23 mouse cellular contexts compared by ENCODE assay signal in genomic region chr13:34388219-34388618, GRCm38 (mm10).
"Had no signal": no experiment of that assay in that cellular context is flagged by ENCODE, and none has a peak within 500 bp of the region (broad histone marks: within the 10 kb centered on the region; RNA-seq: fewer than 3 reads in every experiment).

No protein-coding gene starts in this region.

- H3K27ac ChIP-seq: gastrocnemius, adult 2 months; heart, embryonic 10.5 days; hindbrain, embryonic 10.5 days; hindbrain, embryonic 12.5 days; hindbrain, embryonic 14.5 days; intestine, embryonic 15.5 days; layer of hippocampus, adult 2 months; left cerebral cortex, adult 2 months; liver, embryonic 12.5 days; liver, embryonic 14.5 days had no signal

- H3K4me3 ChIP-seq: gastrocnemius, adult 2 months; heart, embryonic 10.5 days; heart, embryonic 12.5 days; hindbrain, embryonic 10.5 days; hindbrain, embryonic 12.5 days; intestine, embryonic 15.5 days; layer of hippocampus, adult 2 months; left cerebral cortex, adult 2 months; liver, embryonic 12.5 days had no signal

- H3K27me3 ChIP-seq: heart, embryonic 12.5 days; hindbrain, embryonic 12.5 days; intestine, embryonic 15.5 days had no signal

- ATAC-seq: hindbrain, embryonic 16.5 days; inflammation-experienced regulatory T-cells, adult 6 months; intestine, embryonic 15.5 days; intestine, postnatal 0 days; liver, embryonic 12.5 days had no signal

- DNase-seq: gastrocnemius, adult 2 months; gastrocnemius, postnatal 10 days; gastrocnemius, postnatal 25 days; heart, postnatal 10 days; heart, postnatal 4 days; kidney, adult 18-20 months; kidney, adult 8-10 months; kidney, postnatal 10 days; kidney, postnatal 25 days; kidney, postnatal 4 days had no signal

- H3K9ac ChIP-seq: heart, embryonic 12.5 days; hindbrain, embryonic 12.5 days; hindbrain, embryonic 14.5 days; intestine, embryonic 15.5 days; liver, embryonic 12.5 days; liver, embryonic 14.5 days had no signal

- H3K9me3 ChIP-seq: heart, embryonic 10.5 days; heart, embryonic 12.5 days; hindbrain, embryonic 10.5 days; hindbrain, embryonic 12.5 days; intestine, embryonic 15.5 days; liver, embryonic 12.5 days had no signal

- H3K4me1 ChIP-seq: hindbrain, embryonic 10.5 days; hindbrain, embryonic 12.5 days; intestine, embryonic 15.5 days; liver, embryonic 12.5 days had no signal

- H3K4me2 ChIP-seq: heart, embryonic 12.5 days; hindbrain, embryonic 12.5 days; hindbrain, embryonic 14.5 days; intestine, embryonic 15.5 days; liver, embryonic 12.5 days had no signal

- H3K36me3 ChIP-seq: heart, embryonic 10.5 days; heart, embryonic 12.5 days; hindbrain, embryonic 10.5 days; hindbrain, embryonic 12.5 days; intestine, embryonic 15.5 days; liver, embryonic 12.5 days had no signal
